Mouse (Mus musculus): ENCODE results near the gene Lactb.

Gene Lactb

DNA sequence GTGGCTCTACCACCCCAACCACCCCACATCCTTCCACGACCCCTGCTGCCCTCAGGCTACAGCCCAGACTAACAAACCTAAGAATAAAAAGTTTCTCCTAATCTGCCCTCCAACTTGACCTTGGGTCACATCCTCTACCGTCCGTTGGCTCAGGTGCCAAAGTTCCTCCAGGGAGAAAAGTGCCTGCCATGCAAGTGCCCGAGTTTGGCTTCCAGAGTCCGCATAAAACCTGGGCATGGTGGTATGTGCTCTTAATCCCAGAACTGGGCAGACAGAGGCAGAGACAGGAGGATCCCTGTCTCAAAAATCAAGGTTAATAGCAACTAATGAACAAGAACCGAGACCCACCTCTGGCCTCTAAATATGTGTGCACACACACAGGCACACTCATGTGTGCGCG, 68.2 kb downstream of the Lactb start:
- Histone ChIP-seq H3K4me3 (replicated peaks; ENCODE audit: low read length) (no peak overlapping the region), H3K4me1 (replicated peaks; ENCODE audit: low read depth, low read length) (peaks cover 37% of the 10 kb centered on the region), H3K9me3 (ENCODE audit: low read length) (no peaks in the 10 kb centered on the region), H3K36me3 (ENCODE audit: insufficient read depth, low read length) (no peaks in the 10 kb centered on the region), H3K27me3 (ENCODE audit: insufficient read depth, low read length) (0 out of 2 replicates have a peak, but pooled peaks cover 3% of the 10 kb centered on the region)
- TF ChIP-seq CTCF (conservative IDR thresholded peaks at IDR 0.05; ENCODE audit: low read length): no peak
- TF ChIP-seq POU5F1 (IDR thresholded peaks at IDR 0.05; ENCODE audit: borderline replicate concordance, low read length): no peak
- TF ChIP-seq NANOG (IDR thresholded peaks at IDR 0.05; ENCODE audit: borderline replicate concordance, low read length): no peak

DNA sequence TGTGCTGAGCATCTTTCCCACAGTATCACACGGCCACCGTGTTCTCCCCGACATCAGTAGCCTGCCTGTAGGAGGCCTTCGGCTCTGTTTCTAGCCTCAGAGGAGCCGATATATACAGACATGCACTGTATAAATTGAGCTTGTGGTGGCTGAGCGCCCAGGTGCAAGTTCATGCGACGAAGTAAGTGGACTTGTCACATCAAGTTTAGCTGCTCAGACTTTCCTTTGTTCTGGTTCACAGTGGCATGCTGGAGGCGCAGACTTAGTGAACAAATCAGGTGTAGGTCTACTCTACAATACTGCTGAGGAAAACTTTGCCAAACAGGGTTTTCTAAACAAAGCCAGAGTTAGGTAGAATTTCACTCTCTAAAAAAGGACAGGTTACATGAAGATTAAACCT, 69.3 kb downstream of the Lactb start:
- H3K9me3 ChIP-seq (ENCODE audit: low read length): no peaks in the 10 kb centered on the region
- TF ChIP-seq NANOG (IDR thresholded peaks at IDR 0.05; ENCODE audit: borderline replicate concordance, low read length) (no peak), POU5F1 (IDR thresholded peaks at IDR 0.05; ENCODE audit: borderline replicate concordance, low read length) (no peak), CTCF (conservative IDR thresholded peaks at IDR 0.05; ENCODE audit: low read length) (no peak)
- H3K4me3 ChIP-seq (replicated peaks; ENCODE audit: low read length): no peak overlapping the region

More for the DNA sequence above, 69.3 kb downstream of the Lactb start:
- Histone ChIP-seq H3K36me3 (ENCODE audit: insufficient read depth, low read length) (no peaks in the 10 kb centered on the region), H3K4me1 (replicated peaks; ENCODE audit: low read depth, low read length) (peaks cover 26% of the 10 kb centered on the region), H3K27me3 (ENCODE audit: insufficient read depth, low read length) (0 out of 2 replicates have a peak, but pooled peaks cover 3% of the 10 kb centered on the region)

Measured in E14TG2a.4 (cell line).